Mouse (Mus musculus) heart, embryonic 13.5 days (tissue): Measurements from ENCODE around the gene Plb1. TPM values are rescaled to one million over a fixed set of nuclear protein-coding genes. Genes with fewer than 3 reads are reported as not detected.

Source experiments
- ATAC-seq: fragments of 200-750 bp; cut with Nextera tagmentation; 2 replicates; pipeline ENCODE4 v1.8.0; 2017; ENCODE audit warnings: moderate TSS enrichment; ENCODE audit not compliant: insufficient number of reproducible peaks, low FRiP score, low TSS enrichment; ENCODE audit errors: extremely low read depth
- H3K27ac ChIP-seq: fragments of 300-500 bp; sonication (generic); replicated peaks from 2 replicates; pipeline ENCODE4 v1.5.1; 2015; ENCODE audit warnings: moderate library complexity, mild to moderate bottlenecking, inconsistent platforms
- H3K27me3 ChIP-seq: fragments of 300-500 bp; sonication (generic); replicated peaks from 2 replicates; pipeline ENCODE4 v1.6.1; 2015; ENCODE audit warnings: mild to moderate bottlenecking, inconsistent platforms
- H3K36me3 ChIP-seq: fragments of 300-500 bp; sonication (generic); 2 replicates; pipeline ENCODE4 v1.6.1; 2015; ENCODE audit warnings: mild to moderate bottlenecking, inconsistent platforms
- H3K4me1 ChIP-seq: fragments of 300-500 bp; sonication (generic); 2 replicates; pipeline ENCODE4 v1.6.1; 2015; ENCODE audit warnings: inconsistent platforms
- H3K4me2 ChIP-seq: fragments of 300-500 bp; sonication (generic); 2 replicates; pipeline ENCODE4 v1.6.1; 2015; ENCODE audit warnings: inconsistent platforms, mild to moderate bottlenecking, moderate library complexity
- H3K4me3 ChIP-seq: fragments of 300-500 bp; sonication (generic); 2 replicates; pipeline ENCODE4 v1.5.1; 2015; ENCODE audit warnings: moderate library complexity, mild to moderate bottlenecking, inconsistent platforms
- H3K9ac ChIP-seq: fragments of 300-500 bp; sonication (generic); 2 replicates; pipeline ENCODE4 v1.6.1; 2015; ENCODE audit warnings: inconsistent platforms, mild to moderate bottlenecking, moderate library complexity
- H3K9me3 ChIP-seq: fragments of 300-500 bp; sonication (generic); 2 replicates; pipeline ENCODE4 v1.6.1; 2016; ENCODE audit warnings: inconsistent platforms
- WGBS: fragments of 180-500 bp; shearing (Covaris S2); methylation state at CpG from one replicate; pipeline ENCODE4 v1.1.7; 2015; ENCODE audit warnings: mixed read lengths; 5-methylcytosine and 5-hydroxymethylcytosine counted together
- polyA plus RNA-seq: library from polyadenylated mRNA; unstranded; fragments of >200 nt; fragmentation: Nextera tagmentation; extraction: Ambion mirVana; gene quantifications from 2 replicates; pipeline ENCODE4 v1.2.1, GENCODE M21; 2015

Gene Plb1
- polyA plus RNA-seq, 1 experiment from 2014 or later, result 1.8 TPM

DNA sequence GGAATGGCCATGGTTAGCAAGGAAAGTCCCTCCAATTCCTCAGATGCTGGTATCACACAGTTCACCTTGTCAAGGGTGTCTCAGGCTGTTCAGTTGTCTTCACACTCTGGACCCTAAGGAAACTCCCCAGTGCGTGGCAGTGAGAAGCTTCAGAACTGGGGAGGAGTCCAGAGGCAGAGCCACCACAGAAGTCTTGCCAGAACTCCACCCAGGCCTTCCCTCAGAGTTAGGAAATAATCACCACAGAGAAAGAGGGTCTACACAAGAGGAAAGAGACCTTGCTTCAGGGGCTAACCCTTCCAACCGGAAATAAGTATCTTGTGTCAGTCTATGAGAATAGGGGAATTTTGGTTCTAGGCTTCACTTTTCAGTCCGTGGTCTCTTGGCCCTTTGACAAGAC lies 120.3 kb downstream of the Plb1 start:
- H3K27ac ChIP-seq, result no peak overlapping the region
- no peak overlapping the region for H3K4me3 ChIP-seq
- peaks cover 41% of the 10 kb centered on the region for H3K4me1 ChIP-seq
- no peak overlapping the region for H3K9ac ChIP-seq
- ATAC-seq, result no peak
- 70% methylated on average over 3 of the region's 3 CpGs for WGBS
- H3K27me3 ChIP-seq, result no peaks in the 10 kb centered on the region
- no peaks in the 10 kb centered on the region for H3K36me3 ChIP-seq
- no peaks in the 10 kb centered on the region for H3K9me3 ChIP-seq
- no peak overlapping the region for H3K4me2 ChIP-seq

GRCm38 (mm10) chr5:32353280-32353679 lies 120.8 kb downstream of the Plb1 start:
- Histone ChIP-seq H3K9me3 (no peaks in the 10 kb centered on the region), H3K4me1 (peaks cover 41% of the 10 kb centered on the region), H3K27ac (no peak overlapping the region), H3K4me3 (no peak overlapping the region), H3K9ac (no peak overlapping the region), H3K27me3 (no peaks in the 10 kb centered on the region), H3K36me3 (no peaks in the 10 kb centered on the region), H3K4me2 (no peak overlapping the region)
- WGBS, result 65% methylated on average over 2 of the region's 2 CpGs
- ATAC-seq, result no peak

- no peaks in the 10 kb centered on the region for H3K27me3 ChIP-seq
- ATAC-seq, result no peak
- 77% methylated on average over 4 of the region's 4 CpGs for WGBS
- H3K36me3 ChIP-seq, result no peaks in the 10 kb centered on the region
- no peak overlapping the region for H3K9ac ChIP-seq
- H3K9me3 ChIP-seq, result no peaks in the 10 kb centered on the region
- no peak overlapping the region for H3K27ac ChIP-seq
- H3K4me3 ChIP-seq, result no peak overlapping the region
- H3K4me2 ChIP-seq, result no peak overlapping the region
- peaks cover 11% of the 10 kb centered on the region for H3K4me1 ChIP-seq
Measured at GRCm38 (mm10) chr5:32360511-32360910, 128.0 kb downstream of the Plb1 start.

- Histone ChIP-seq H3K4me1 (peaks cover 11% of the 10 kb centered on the region), H3K36me3 (no peaks in the 10 kb centered on the region), H3K4me3 (no peak overlapping the region), H3K9me3 (no peaks in the 10 kb centered on the region), H3K9ac (no peak overlapping the region), H3K4me2 (no peak overlapping the region), H3K27ac (no peak overlapping the region), H3K27me3 (no peaks in the 10 kb centered on the region)
- ATAC-seq, result no peak
- 73% methylated on average over 3 of the region's 3 CpGs for WGBS
Measured at GRCm38 (mm10) chr5:32361441-32362235, 129.1 kb downstream of the Plb1 start.

GRCm38 (mm10) chr5:32369391-32369790 lies 136.9 kb downstream of the Plb1 start:
- no peaks in the 10 kb centered on the region for H3K9me3 ChIP-seq
- WGBS, result 58% methylated on average over 1 of the region's 1 CpGs
- no peak overlapping the region for H3K4me2 ChIP-seq
- H3K27me3 ChIP-seq, result no peaks in the 10 kb centered on the region
- H3K9ac ChIP-seq, result no peak overlapping the region
- no peak for ATAC-seq
- no peak overlapping the region for H3K4me3 ChIP-seq
- H3K36me3 ChIP-seq, result no peaks in the 10 kb centered on the region
- H3K27ac ChIP-seq, result no peak overlapping the region
- no peaks in the 10 kb centered on the region for H3K4me1 ChIP-seq

DNA sequence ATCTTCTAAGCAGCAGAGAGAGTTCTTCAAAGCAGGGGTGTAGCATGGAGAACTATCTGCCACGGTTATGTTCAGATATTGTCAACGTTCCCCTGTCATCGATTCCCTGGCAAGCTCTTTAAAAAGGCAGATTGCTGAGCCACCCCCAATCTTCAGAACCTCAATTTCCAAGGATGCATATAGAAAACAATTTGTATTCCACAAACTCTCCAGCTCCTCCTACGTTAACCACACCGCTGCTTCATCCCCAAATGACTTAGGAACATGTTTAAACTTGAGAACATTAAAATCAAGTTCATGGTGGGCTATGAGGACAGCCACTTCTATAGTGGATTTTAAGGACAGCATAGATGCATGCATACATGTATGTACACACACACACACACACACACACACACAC lies 138.7 kb downstream of the Plb1 start:
- no peak overlapping the region for H3K4me3 ChIP-seq
- no peaks in the 10 kb centered on the region for H3K27me3 ChIP-seq
- H3K4me1 ChIP-seq, result no peaks in the 10 kb centered on the region
- no peaks in the 10 kb centered on the region for H3K36me3 ChIP-seq
- H3K9ac ChIP-seq, result no peak overlapping the region
- no peak for ATAC-seq
- H3K9me3 ChIP-seq, result no peaks in the 10 kb centered on the region
- no peak overlapping the region for H3K27ac ChIP-seq
- WGBS, result 77% methylated on average over 5 of the region's 5 CpGs
- H3K4me2 ChIP-seq, result no peak overlapping the region

DNA sequence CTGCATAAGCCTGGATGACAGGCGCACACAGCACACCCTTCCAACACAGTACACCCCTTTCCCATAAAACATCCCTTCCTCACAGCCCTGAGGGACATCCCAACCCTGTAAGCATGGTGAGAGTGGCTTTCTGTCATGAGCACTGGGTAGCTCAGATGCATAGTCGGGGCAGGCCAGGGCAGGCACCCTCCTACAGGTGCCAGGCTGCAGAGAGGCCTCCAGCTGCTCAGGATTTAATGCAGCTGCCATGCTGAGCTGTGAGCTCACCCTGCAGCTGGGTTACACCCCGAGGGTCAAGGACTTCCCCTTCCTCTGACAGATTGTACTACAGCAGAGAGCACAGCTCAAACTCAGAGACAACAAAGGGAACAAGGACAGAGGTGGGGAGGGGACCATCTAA lies 146.0 kb downstream of the Plb1 start:
- Histone ChIP-seq H3K36me3 (no peaks in the 10 kb centered on the region), H3K9me3 (no peaks in the 10 kb centered on the region), H3K9ac (no peak overlapping the region), H3K4me1 (peaks cover 12% of the 10 kb centered on the region), H3K4me2 (no peak overlapping the region), H3K27me3 (no peaks in the 10 kb centered on the region), H3K4me3 (no peak overlapping the region), H3K27ac (no peak overlapping the region)
- 34% methylated on average over 3 of the region's 3 CpGs for WGBS
- ATAC-seq, result peak; percentile 37; the same call in 1 of the 2 replicates

- no peak for ATAC-seq
- H3K9ac ChIP-seq, result no peak overlapping the region
- H3K36me3 ChIP-seq, result no peaks in the 10 kb centered on the region
- peaks cover 11% of the 10 kb centered on the region for H3K4me1 ChIP-seq
- no peaks in the 10 kb centered on the region for H3K9me3 ChIP-seq
- no peaks in the 10 kb centered on the region for H3K27me3 ChIP-seq
- H3K27ac ChIP-seq, result no peak overlapping the region; the same call in 1 of the 2 replicates
- H3K4me2 ChIP-seq, result no peak overlapping the region
- no peak overlapping the region for H3K4me3 ChIP-seq
Measured at GRCm38 (mm10) chr5:32388656-32389055, 156.1 kb downstream of the Plb1 start.

- peaks cover 18% of the 10 kb centered on the region for H3K4me1 ChIP-seq
- no peak overlapping the region for H3K4me2 ChIP-seq
- no peaks in the 10 kb centered on the region for H3K27me3 ChIP-seq
- H3K36me3 ChIP-seq, result no peaks in the 10 kb centered on the region
- no peak overlapping the region for H3K27ac ChIP-seq
- 68% methylated on average over 5 of the region's 5 CpGs for WGBS
- no peak for ATAC-seq
- no peaks in the 10 kb centered on the region for H3K9me3 ChIP-seq
- no peak overlapping the region for H3K4me3 ChIP-seq
- no peak overlapping the region for H3K9ac ChIP-seq
Measured at GRCm38 (mm10) chr5:32390295-32390694, 157.8 kb downstream of the Plb1 start.

GRCm38 (mm10) chr5:32392281-32392680 lies 159.8 kb downstream of the Plb1 start:
- Histone ChIP-seq H3K4me1 (peaks cover 22% of the 10 kb centered on the region), H3K4me2 (no peak overlapping the region), H3K4me3 (no peak overlapping the region), H3K36me3 (no peaks in the 10 kb centered on the region), H3K9ac (no peak overlapping the region), H3K27ac (no peak overlapping the region), H3K9me3 (no peaks in the 10 kb centered on the region), H3K27me3 (no peaks in the 10 kb centered on the region)
- no peak for ATAC-seq

GRCm38 (mm10) chr5:32394586-32394985 lies 162.1 kb downstream of the Plb1 start:
- no peak for ATAC-seq
- WGBS, result 30% methylated on average over 3 of the region's 3 CpGs
- no peak overlapping the region for H3K9ac ChIP-seq
- no peaks in the 10 kb centered on the region for H3K9me3 ChIP-seq
- H3K27ac ChIP-seq, result peak overlapping the region; percentile 34
- H3K4me3 ChIP-seq, result no peak overlapping the region
- peaks cover 37% of the 10 kb centered on the region for H3K4me1 ChIP-seq
- no peaks in the 10 kb centered on the region for H3K36me3 ChIP-seq
- H3K4me2 ChIP-seq, result no peak overlapping the region
- H3K27me3 ChIP-seq, result no peaks in the 10 kb centered on the region
